Mouse (Mus musculus): ENCODE measurements around the gene Fez1.

Gene Fez1

DNA sequence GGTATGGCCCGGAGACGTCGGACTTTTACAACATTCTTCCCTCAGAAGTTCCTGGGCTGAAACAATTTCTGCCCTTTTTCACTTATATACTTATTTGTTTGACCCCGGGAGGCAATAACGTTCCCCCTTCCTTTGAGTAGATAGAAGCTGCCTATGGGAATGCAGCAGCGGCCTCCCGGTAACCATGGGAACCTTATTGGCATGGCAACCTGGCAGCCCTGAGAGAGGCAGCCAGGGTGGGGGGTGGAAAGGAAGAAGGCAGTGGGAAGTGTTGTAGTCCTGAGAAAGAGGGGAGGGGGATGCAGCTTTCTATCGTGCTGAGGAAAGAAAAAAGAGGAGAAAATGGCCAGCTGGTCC is at the start of gene Fez1:
Gene Fez1 (plus strand): TSS at position 221 of the 357 bp plus-strand sequence.
- in situ Hi-C loops (cut with MboI; ENCODE audit: low pct_unique_long_range_greater_than_20kb in 1 of 2, low sequenced_read_pairs in 2 of 2, unreplicated experiment in 1 of 2): no loop called here

GRCm38 (mm10) chr9:36783921-36784320 is 37.7 kb upstream of the Fez1 start:
- in situ Hi-C loops (cut with MboI; ENCODE audit: low pct_unique_long_range_greater_than_20kb in 1 of 2, low sequenced_read_pairs in 2 of 2, unreplicated experiment in 1 of 2): loop anchor here in 1 of 2 experiments (10.0 kb wide), 1 partner anchor 49 kb away; no protein-coding TSS in a partner anchor

- in situ Hi-C loops (cut with MboI; ENCODE audit: low pct_unique_long_range_greater_than_20kb in 1 of 2, low sequenced_read_pairs in 2 of 2, unreplicated experiment in 1 of 2): loop anchor here in 1 of 2 experiments (5.0 kb wide), 1 partner anchor 40 kb away; no protein-coding TSS in a partner anchor
These were observed 29.5 kb upstream of the Fez1 start for GRCm38 (mm10) chr9:36792191-36792590.

GRCm38 (mm10) chr9:36794487-36794886 is 27.2 kb upstream of the Fez1 start:
- in situ Hi-C loops (cut with MboI; ENCODE audit: low pct_unique_long_range_greater_than_20kb in 1 of 2, low sequenced_read_pairs in 2 of 2, unreplicated experiment in 1 of 2): loop anchor here in 1 of 2 experiments (5.0 kb wide), 1 partner anchor 42 kb away; no protein-coding TSS in a partner anchor

GRCm38 (mm10) chr9:36795556-36795955 is 26.1 kb upstream of the Fez1 start:
- in situ Hi-C loops (cut with MboI; ENCODE audit: low pct_unique_long_range_greater_than_20kb in 1 of 2, low sequenced_read_pairs in 2 of 2, unreplicated experiment in 1 of 2): no loop called here

GRCm38 (mm10) chr9:36796224-36796623 is 25.4 kb upstream of the Fez1 start:
- in situ Hi-C loops (cut with MboI; ENCODE audit: low pct_unique_long_range_greater_than_20kb in 1 of 2, low sequenced_read_pairs in 2 of 2, unreplicated experiment in 1 of 2): no loop called here

- in situ Hi-C loops (cut with MboI; ENCODE audit: low pct_unique_long_range_greater_than_20kb in 1 of 2, low sequenced_read_pairs in 2 of 2, unreplicated experiment in 1 of 2): no loop called here
These were observed 24.7 kb upstream of the Fez1 start, which contains the start of gene Ei24 for GRCm38 (mm10) chr9:36796781-36797555. Gene Ei24, minus strand, starts transcription at chr9:36797393.

DNA sequence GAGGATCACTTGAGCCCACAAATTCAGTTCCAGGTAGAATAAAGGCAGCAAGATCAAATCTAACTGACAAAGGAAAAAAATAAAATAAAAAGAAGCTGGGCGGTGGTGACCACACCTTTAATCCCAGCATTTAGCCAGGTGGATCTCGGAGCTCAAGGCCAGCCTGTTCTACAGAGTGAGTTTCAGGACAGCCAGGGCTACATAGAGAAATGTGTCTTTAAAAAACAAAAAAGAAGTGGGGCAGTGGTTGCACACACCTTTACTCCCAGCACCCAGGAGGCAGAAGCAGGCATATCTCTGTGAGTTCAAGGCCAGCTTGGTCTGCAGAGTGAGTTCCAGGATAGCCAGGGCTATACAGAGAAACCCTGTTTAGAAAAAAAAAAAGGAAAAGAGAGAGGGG is 19.7 kb upstream of the Fez1 start:
- in situ Hi-C loops (cut with MboI; ENCODE audit: low pct_unique_long_range_greater_than_20kb in 1 of 2, low sequenced_read_pairs in 2 of 2, unreplicated experiment in 1 of 2): no loop called here

DNA sequence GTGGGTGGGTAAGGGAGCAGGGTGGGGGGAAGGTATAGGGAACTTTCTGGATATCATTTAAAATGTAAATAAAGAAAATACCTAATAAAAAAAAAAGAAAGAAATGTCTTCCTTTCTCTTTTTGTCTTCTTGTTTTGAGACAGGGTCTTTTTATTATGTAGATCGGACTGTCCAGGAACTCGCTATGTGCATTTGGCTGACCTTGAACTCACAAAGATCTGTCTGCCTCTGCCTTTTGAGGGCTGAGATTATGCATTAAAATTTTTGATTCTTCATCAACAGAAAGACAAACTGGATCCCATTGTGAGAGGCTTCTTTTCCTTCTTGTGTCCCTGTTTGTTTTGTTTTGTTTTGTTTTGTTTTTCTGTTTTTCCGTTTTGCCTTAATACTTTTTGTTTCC is 18.7 kb upstream of the Fez1 start:
- in situ Hi-C loops (cut with MboI; ENCODE audit: low pct_unique_long_range_greater_than_20kb in 1 of 2, low sequenced_read_pairs in 2 of 2, unreplicated experiment in 1 of 2): no loop called here

- in situ Hi-C loops (cut with MboI; ENCODE audit: low pct_unique_long_range_greater_than_20kb in 1 of 2, low sequenced_read_pairs in 2 of 2, unreplicated experiment in 1 of 2): no loop called here
These were observed 18.3 kb upstream of the Fez1 start for GRCm38 (mm10) chr9:36803386-36803785.

DNA sequence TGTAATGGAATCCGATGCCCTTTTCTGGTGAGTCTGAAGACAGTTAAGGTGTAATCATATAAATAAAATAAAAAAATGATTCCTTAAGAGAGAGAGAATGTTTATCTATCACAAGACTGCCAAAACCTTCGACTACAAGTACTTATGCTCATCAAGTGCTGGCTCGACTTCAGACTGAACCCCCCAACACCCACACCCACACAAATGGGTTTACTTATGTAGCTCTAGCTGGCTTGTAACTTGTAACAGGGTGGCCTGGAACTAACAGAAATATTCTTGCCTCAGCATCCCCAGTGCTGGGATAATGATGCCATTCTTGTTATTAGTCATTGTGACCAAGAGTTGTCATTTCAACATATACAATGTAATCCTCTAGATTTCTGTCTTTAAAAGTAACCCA is 17.7 kb upstream of the Fez1 start:
- in situ Hi-C loops (cut with MboI; ENCODE audit: low pct_unique_long_range_greater_than_20kb in 1 of 2, low sequenced_read_pairs in 2 of 2, unreplicated experiment in 1 of 2): no loop called here

DNA sequence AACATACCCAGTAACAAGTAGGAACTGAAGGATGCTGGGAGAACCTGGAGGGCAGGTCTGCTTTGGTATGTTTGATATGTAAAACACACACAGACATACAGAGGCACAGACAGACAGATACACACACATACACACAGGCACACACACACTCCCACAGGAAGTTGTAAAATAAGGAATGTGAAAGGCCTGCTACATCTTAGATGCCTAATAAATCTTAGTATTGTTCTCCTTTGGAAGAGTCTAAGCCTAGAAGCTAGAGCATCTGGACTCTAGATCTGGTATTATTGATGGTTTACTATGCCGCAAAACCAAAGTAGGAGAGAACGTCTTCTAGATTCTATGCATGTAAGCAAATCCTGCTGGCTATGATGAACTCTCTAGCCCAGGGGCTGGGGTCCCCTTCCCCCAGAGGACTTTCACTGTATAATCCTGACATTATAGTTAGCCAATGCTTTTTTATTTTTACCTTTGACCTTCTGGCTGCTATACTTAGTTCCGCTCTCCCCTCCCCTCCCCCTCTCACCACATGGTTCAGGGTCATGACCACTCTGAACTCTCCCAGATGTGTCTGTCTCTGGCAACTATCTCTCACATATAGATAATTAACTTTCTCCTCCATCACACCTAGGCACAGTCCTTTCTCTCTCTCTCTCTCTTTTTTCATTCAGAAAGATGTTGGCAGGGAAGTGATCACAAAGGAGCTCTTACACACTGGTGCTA is 16.2 kb upstream of the Fez1 start:
- in situ Hi-C loops (cut with MboI; ENCODE audit: low pct_unique_long_range_greater_than_20kb in 1 of 2, low sequenced_read_pairs in 2 of 2, unreplicated experiment in 1 of 2): no loop called here

- in situ Hi-C loops (cut with MboI; ENCODE audit: low pct_unique_long_range_greater_than_20kb in 1 of 2, low sequenced_read_pairs in 2 of 2, unreplicated experiment in 1 of 2): no loop called here
These were observed 13.4 kb upstream of the Fez1 start for GRCm38 (mm10) chr9:36808126-36808785.

- in situ Hi-C loops (cut with MboI; ENCODE audit: low pct_unique_long_range_greater_than_20kb in 1 of 2, low sequenced_read_pairs in 2 of 2, unreplicated experiment in 1 of 2): no loop called here
These were observed 7.2 kb upstream of the Fez1 start for GRCm38 (mm10) chr9:36814486-36814885.

DNA sequence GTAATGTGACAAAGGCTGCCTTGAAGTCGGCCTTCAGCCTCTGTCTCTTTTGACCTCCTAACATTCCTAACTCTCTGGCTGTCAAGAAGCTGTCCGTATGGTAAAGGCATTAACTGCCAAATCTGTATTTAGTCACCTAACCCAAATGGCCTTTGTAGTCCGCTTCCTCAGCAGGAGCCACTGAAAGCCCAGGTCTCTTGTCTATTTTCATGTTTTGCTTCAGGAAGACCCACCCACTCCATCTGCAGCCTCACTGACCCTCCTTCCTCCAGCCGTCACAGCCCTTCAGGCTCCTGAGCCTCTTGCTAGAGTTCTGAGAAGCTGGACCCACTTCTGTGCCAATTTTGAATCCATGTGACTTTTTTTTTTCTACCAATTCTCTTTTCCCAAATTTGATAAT is 2.8 kb upstream of the Fez1 start:
- in situ Hi-C loops (cut with MboI; ENCODE audit: low pct_unique_long_range_greater_than_20kb in 1 of 2, low sequenced_read_pairs in 2 of 2, unreplicated experiment in 1 of 2): no loop called here

- in situ Hi-C loops (cut with MboI; ENCODE audit: low pct_unique_long_range_greater_than_20kb in 1 of 2, low sequenced_read_pairs in 2 of 2, unreplicated experiment in 1 of 2): no loop called here
These were observed 558 bp upstream of the Fez1 start for GRCm38 (mm10) chr9:36820969-36821643.

DNA sequence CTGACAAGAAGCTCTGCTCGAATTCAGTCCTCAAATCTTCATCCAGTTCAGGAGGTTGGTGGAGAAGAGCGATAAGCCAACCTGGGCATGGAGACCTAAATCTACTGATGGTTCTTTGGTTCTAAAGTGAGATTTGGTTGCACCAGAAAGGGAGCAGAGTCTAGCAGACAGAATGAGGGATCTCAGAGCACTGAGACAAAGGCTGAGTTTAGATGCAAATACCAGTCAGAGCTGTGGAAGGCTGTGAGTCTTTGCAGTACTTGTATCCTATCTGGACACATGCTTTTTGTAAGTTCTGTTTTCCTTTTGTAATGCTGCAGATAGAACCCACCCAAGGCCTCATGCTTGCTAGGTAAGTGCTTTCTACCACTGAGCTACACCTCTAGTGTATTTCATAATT is 360 bp downstream of the Fez1 start:
- in situ Hi-C loops (cut with MboI; ENCODE audit: low pct_unique_long_range_greater_than_20kb in 1 of 2, low sequenced_read_pairs in 2 of 2, unreplicated experiment in 1 of 2): no loop called here

- in situ Hi-C loops (cut with MboI; ENCODE audit: low pct_unique_long_range_greater_than_20kb in 1 of 2, low sequenced_read_pairs in 2 of 2, unreplicated experiment in 1 of 2): no loop called here
These were observed 5.1 kb downstream of the Fez1 start for GRCm38 (mm10) chr9:36826612-36827363.
